Mouse (Mus musculus) liver, embryonic 14.5 days (tissue): Measurements from ENCODE around the gene Gm17657.

ENCODE experiments used
- CTCF ChIP-seq: IDR thresholded peaks from 2 replicates; pipeline ENCODE4 v1.5.1; 2016; ENCODE audit warnings: antibody characterized with exemption, low read depth, control low read depth
- EP300 ChIP-seq: IDR thresholded peaks from 2 replicates; pipeline ENCODE4 v1.6.1; 2016; ENCODE audit warnings: antibody characterized with exemption, low read depth

GRCm38 (mm10) chr17:29503700-29504099 is 45.7 kb downstream of the Gm17657 start:
- TF ChIP-seq CTCF (peak; percentile 70), EP300 (no peak)
